Mouse (Mus musculus): Measurements from ENCODE around the gene Olfr645.

Olfr645 gene

DNA sequence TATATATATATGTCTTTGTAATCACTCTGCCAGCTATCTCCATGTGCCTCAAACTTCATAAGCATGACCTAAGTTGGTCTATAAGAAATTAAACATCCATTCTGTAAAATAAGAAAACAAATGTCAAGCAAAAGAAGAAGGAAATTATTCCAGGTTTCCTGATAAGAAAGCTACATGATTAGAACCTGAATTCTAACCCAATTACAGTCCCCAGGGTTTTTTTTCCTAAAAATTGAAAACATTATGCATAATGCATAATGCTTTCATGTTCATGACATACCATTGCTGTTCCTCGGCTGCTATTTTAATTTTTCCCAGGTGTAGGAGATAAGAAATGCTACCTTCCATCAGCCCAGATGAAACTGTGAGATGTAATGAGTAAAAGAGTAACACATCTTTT lies at the start of gene Olfr645:
Gene Olfr645 (minus strand): TSS at position 101 of the 400 bp plus-strand sequence.
- no peak for DNase-seq (ENCODE audit: low spot score in 2 of 2)

DNA sequence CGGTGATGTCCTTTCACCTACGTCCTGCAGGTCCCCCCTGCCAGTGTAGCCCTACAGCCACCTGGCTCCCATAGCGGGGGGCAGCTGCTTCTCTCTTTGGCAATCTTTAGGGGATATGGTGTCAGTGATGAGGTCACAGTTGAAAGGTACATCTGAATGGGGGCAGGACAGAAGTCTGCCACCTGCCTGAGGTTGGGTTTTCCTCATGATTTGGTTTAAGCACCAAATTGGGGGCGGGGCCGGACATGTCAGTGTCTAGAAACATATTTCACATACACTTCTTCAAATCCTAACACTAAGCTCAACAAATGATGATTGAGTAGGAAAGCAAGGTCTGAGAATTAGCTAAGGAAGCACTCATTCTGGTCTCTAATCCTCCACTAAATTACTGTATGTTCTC lies 44.5 kb upstream of the Olfr645 start, which contains the start of gene Ubqln5:
Gene Ubqln5 (minus strand): TSS at position 101 of the 400 bp plus-strand sequence.
- no peak for DNase-seq (ENCODE audit: low spot score in 2 of 2)

DNA sequence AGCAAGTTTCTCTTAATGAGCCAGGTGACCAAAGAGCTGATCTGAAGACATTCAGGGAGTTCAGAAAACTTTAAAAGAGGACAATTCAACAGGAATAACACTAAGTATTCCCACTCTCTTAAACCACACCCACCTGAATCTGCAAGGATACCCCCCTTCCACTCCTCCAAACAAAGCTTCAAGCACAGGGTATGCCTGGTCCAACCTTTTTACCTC lies 19.4 kb upstream of the Olfr645 start, which contains the start of gene Olfr646:
Gene Olfr646 (plus strand): TSS at position 117 of the 216 bp plus-strand sequence.
- no peak for DNase-seq (ENCODE audit: low spot score in 2 of 2)

DNA sequence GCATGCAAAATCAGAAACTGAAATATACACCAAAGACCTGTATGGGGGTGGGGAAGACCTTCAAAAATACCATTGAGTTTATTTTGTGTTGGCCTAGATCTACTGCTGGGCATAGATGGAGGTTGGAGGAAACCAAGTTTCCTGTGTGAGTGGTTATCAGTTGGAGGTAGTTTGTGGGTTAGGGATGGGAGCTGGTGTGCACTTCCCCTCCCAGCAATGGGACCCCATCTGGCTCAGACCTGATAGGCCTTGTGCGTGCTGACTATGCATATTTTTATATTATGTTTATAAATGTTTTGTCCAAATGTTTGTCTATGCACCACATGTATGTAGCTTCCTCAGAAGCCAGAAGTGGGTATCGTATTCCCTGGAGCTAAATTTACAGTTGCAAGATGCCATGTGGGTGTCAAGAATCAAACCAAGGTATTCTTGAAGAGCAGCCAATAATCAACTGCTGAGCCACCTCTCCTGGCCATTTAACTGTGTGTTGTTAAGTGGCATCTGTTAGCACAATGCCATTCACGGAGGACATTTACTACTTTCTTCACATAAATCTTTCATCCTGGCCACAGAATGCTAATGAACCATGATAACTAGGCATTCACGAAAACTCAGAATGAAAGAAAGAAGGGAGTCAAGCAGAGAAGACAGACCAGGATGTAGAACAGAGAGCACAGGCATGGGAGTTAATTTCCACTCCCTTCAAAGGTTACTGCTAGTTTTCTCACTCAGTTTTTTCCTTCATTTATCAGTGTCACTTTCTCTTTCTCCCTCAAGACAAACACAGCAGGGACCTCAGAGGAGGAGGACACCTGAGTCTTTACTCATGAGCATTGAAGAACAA lies 18.9 kb upstream of the Olfr645 start:
- DNase-seq (ENCODE audit: low spot score in 2 of 2) = no peak

DNA sequence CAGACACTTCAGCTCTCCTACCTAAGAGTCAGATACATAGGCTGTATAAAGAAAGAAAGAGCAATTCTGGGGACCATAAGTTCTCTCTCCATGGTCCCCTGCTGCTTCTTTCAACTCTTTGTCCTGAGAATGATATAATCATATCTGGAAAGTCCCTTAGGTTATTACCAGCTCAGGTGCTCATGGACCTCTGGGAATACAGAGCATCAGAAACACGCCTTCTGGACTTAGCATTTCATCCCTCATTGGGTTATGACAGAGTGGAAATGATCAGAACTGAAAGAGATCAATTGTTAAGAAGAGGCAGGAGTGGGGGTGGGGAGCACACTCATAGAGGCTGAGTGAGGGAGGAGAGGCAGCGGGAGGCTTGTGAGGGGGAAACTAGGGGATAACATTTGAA lies 13.5 kb downstream of the Olfr645 start, which contains the start of gene Olfr644:
Gene Olfr644 (minus strand): TSS at position 101 of the 400 bp plus-strand sequence.
- no peak for DNase-seq (ENCODE audit: low spot score in 2 of 2)

DNA sequence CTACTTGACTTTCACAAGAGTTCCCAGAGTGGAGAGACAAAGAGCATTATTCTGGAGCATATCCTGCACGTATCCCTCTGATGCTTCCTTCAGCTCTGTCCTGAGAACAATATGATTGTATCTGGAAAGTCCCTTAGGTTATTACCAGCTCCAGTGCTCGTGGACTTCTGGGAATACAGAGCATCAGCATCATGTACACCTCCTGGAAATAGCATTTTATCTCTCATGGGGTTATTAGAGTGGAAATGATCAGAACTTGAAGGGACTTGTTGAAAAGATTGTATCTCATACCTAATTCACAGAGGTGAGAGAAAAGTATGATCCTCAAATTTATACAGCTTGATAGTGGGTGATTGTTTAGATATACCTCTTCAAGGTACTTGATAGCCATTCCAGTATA lies 23.9 kb downstream of the Olfr645 start, which contains the start of gene 4930516K23Rik:
Gene 4930516K23Rik (minus strand): TSS at position 101 of the 400 bp plus-strand sequence.
- DNase-seq (ENCODE audit: low spot score in 2 of 2) = no peak

DNA sequence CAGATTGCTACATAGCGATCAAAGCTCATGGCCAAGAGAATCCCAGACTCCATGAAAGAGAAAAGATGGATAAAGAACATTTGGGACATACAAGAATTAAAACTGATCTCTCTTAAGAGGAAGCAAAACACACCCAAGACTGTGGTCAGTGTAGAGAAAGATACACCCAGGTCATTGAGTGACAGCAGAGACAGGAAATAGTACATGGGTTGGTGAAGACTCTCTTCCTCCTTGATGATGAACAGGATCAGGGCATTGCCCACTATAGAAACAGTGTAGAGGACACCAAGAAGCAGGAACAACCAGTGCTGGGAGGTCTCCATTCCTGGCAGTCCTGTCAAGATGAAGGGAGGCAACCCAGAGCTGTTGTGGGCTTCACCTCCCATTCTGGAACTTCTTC lies 26.1 kb downstream of the Olfr645 start:
- no peak for DNase-seq (ENCODE audit: low spot score in 2 of 2)

DNA sequence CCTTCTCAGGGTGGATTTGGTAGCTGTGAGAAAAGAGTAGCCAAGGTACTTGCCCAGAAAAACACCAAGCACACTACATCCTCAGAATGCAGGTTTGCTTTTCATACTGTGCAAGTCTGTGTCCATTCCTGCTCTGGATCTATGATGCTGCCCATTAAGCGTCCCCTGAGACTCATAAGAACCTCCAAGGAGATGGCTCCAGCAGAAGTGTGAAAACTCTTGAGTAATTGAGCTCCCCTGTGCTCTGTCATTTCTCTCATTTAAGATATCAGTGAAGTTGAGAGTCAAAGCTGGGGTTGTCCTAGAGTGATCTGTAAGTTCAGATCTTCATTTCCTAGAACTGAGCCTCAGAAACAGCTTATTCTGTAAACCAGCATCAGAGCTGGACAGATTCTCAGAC lies 32.7 kb downstream of the Olfr645 start, which contains the start of gene Olfr642:
Gene Olfr642 (minus strand): TSS at position 101 of the 400 bp plus-strand sequence.
- DNase-seq (ENCODE audit: low spot score in 2 of 2) = no peak

DNA sequence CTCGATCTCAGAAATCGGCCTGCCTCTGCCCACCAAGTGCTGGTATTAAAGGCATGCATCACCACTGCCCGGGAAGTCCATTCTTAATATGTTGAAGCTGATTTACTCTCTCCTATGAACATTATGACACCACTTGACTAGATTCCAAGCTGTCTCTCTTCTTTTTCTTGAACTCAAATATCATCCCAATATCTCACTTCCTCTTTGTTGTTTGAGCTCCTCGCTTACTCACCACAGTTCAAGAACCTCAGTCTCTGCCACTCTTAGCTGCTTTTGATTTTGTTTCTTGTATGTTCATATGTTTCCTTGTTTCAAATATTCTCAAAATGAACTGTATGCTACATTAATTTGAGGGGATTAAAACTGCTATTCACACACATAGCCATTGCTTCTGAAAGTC lies 34.5 kb downstream of the Olfr645 start:
- no peak for DNase-seq (ENCODE audit: low spot score in 2 of 2)

DNA sequence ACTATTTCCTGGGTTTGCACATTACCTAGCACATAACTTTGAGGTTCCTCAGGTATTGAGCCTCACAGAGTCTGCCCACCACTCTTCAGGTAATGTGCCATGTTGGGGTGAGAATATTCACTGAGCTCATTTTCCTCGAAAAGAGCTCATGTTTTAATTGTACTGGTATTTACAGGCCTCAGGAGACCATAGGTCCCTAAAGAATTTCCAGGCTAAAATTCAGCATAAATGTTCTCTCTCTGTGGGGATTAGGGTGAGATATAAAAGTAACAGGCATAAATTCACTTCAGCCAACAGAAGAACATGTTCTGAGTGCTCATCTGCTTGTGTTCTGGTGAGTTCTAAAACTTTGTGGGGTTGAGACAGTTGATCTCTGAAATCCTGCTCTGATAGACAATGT lies 50.1 kb downstream of the Olfr645 start, which contains the start of gene Olfr641:
Gene Olfr641 (plus strand): TSS at position 301 of the 400 bp plus-strand sequence.
- DNase-seq (ENCODE audit: low spot score in 2 of 2) = no peak

Measured in urinary bladder, postnatal 4 days (tissue).